Mouse (Mus musculus) limb, embryonic 11.5 days (tissue): ENCODE data around the gene Xpnpep1. TPM values are rescaled to one million over a fixed set of nuclear protein-coding genes. Genes with fewer than 3 reads are reported as not detected.

Experiments used
- ATAC-seq: fragments of 200-750 bp; cut with Nextera tagmentation; 2 replicates; pipeline ENCODE4 v1.8.0; 2017; ENCODE audit warnings: low read depth; ENCODE audit not compliant: insufficient number of reproducible peaks, low FRiP score, low TSS enrichment
- DNase-seq: peaks from one replicate; pipeline ENCODE4 v3.0.0-alpha.2; 2015; ENCODE audit warnings: low spot score
- H3K27ac ChIP-seq: fragments of 300-500 bp; sonication (generic); replicated peaks from 2 replicates; pipeline ENCODE4 v1.5.1; 2014; ENCODE audit warnings: low read depth, mild to moderate bottlenecking, low read length
- H3K27me3 ChIP-seq: fragments of 300-500 bp; sonication (generic); 2 replicates; pipeline ENCODE4 v1.6.1; 2014; ENCODE audit warnings: mild to moderate bottlenecking, low read length, mixed read lengths; ENCODE audit not compliant: control insufficient read depth, insufficient read depth
- H3K36me3 ChIP-seq: fragments of 300-500 bp; sonication (generic); 2 replicates; pipeline ENCODE4 v1.6.1; 2014; ENCODE audit warnings: mild to moderate bottlenecking, low read length, moderate library complexity, mixed read lengths; ENCODE audit not compliant: control insufficient read depth, insufficient read depth
- H3K4me1 ChIP-seq: fragments of 300-500 bp; sonication (generic); 2 replicates; pipeline ENCODE4 v1.6.1; 2014; ENCODE audit warnings: low read length, mixed read lengths; ENCODE audit not compliant: control insufficient read depth, insufficient read depth
- H3K4me2 ChIP-seq: fragments of 300-500 bp; sonication (generic); 2 replicates; pipeline ENCODE4 v1.6.1; 2014; ENCODE audit warnings: low read depth, mild to moderate bottlenecking, moderate library complexity; ENCODE audit not compliant: severe bottlenecking
- H3K4me3 ChIP-seq: fragments of 300-500 bp; sonication (generic); 2 replicates; pipeline ENCODE4 v1.5.1; 2014; ENCODE audit warnings: low read depth, low read length
- H3K9ac ChIP-seq: fragments of 300-500 bp; sonication (generic); 2 replicates; pipeline ENCODE4 v1.6.1; 2014; ENCODE audit warnings: mild to moderate bottlenecking, low read length
- H3K9me3 ChIP-seq: fragments of 300-500 bp; sonication (generic); 2 replicates; pipeline ENCODE4 v1.6.1; 2016; ENCODE audit warnings: low read length; ENCODE audit not compliant: control insufficient read depth
- WGBS: fragments of 180-500 bp; shearing (Covaris S2); extraction: QIAGEN DNeasy Blood & Tissue Kit; methylation state at CpG from one replicate; pipeline ENCODE4 v1.1.7; 2014; 5-methylcytosine and 5-hydroxymethylcytosine counted together
- polyA plus RNA-seq: library from polyadenylated mRNA; unstranded; fragments of >200 nt; fragmentation: Nextera tagmentation; extraction: Ambion mirVana; gene quantifications from 2 replicates; pipeline ENCODE4 v1.2.1, GENCODE M21; 2014

Gene Xpnpep1
- polyA plus RNA-seq, 1 experiment from 2014 or later, result 173 TPM

- no peak overlapping the region for H3K4me3 ChIP-seq
- H3K9ac ChIP-seq, result no peak overlapping the region
- no peak for ATAC-seq
- no peak for DNase-seq
- no peak overlapping the region for H3K4me2 ChIP-seq
- no peaks in the 10 kb centered on the region for H3K9me3 ChIP-seq
- no peak overlapping the region for H3K27ac ChIP-seq
- no peaks in the 10 kb centered on the region for H3K4me1 ChIP-seq
- 91% methylated on average over 16 of the region's 16 CpGs for WGBS
- no peaks in the 10 kb centered on the region for H3K36me3 ChIP-seq
- H3K27me3 ChIP-seq, result no peaks in the 10 kb centered on the region
Observed at GRCm38 (mm10) chr19:53059344-53060111, 19.5 kb upstream of the Xpnpep1 start.

- no peaks in the 10 kb centered on the region for H3K27me3 ChIP-seq
- H3K27ac ChIP-seq, result no peak overlapping the region
- no peaks in the 10 kb centered on the region for H3K9me3 ChIP-seq
- no peak overlapping the region for H3K9ac ChIP-seq
- H3K4me1 ChIP-seq, result no peaks in the 10 kb centered on the region
- ATAC-seq (no peak), DNase-seq (no peak)
- WGBS, result 82% methylated on average over 8 of the region's 8 CpGs
- no peak overlapping the region for H3K4me3 ChIP-seq
- no peaks in the 10 kb centered on the region for H3K36me3 ChIP-seq
- H3K4me2 ChIP-seq, result no peak overlapping the region
Observed at GRCm38 (mm10) chr19:53058726-53059334, 18.8 kb upstream of the Xpnpep1 start.

DNA sequence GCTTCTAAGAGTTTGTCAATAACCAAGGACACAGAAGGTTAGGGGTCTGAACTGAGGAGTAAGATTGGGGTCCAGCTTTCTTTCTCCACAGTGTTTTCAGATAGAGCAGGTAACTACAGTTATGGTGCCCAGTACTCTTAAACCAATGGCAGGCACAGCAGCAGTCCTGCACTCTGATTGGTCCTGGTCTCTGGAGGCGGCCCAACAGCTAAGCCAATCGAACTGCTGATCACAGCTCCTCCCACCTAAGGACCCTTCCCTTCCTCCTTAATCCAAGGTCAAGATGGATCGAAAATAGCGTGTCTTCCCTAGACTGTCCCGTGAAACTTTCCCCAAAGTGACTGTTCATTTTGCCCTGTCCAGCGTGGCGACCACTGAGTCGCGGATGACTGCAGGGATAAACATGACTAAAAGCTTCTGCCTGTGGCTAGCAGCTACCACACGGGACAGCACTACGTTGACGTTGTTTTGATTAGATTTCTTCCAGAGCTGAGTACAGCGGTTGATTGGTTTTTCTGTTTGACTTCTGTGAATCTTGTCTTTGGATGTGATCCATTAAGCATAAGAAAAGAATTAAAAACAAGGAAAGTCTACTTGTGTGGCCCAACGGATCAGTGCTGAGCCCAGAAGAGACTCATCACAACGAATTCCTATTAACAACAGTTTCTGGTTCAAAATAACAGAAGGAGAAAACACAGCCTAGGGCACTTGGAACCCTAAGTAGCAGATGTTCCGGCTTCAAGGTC is 18.1 kb upstream of the Xpnpep1 start:
- Histone ChIP-seq H3K4me2 (no peak overlapping the region), H3K36me3 (no peaks in the 10 kb centered on the region), H3K27ac (no peak overlapping the region), H3K4me1 (no peaks in the 10 kb centered on the region), H3K9ac (no peak overlapping the region), H3K9me3 (no peaks in the 10 kb centered on the region), H3K27me3 (no peaks in the 10 kb centered on the region), H3K4me3 (no peak overlapping the region)
- DNase-seq (no peak), ATAC-seq (no peak)
- 92% methylated on average over 16 of the region's 16 CpGs for WGBS

DNA sequence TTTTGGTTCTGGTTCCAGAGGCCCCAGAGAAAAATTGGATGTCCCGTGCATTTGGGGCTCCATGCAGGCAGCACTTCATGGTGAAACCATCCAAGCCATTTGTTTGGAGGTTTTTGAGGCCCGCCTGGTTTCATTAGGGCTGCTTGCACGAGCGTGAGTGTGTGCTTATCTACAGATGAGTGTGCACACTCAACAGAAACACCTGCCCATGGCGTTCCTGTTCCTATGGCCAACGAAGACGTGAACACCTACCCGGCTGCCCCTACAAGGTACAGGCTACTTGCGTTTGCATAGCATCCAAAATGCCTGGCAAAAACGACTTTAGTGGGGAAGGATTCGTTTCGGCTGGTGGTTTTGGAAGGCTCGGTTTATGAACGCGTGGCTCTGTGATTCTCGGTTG is 13.3 kb upstream of the Xpnpep1 start:
- ATAC-seq (no peak), DNase-seq (no peak)
- no peak overlapping the region for H3K4me3 ChIP-seq
- no peaks in the 10 kb centered on the region for H3K36me3 ChIP-seq
- no peaks in the 10 kb centered on the region for H3K27me3 ChIP-seq
- no peak overlapping the region for H3K27ac ChIP-seq
- WGBS, result 93% methylated on average over 16 of the region's 16 CpGs
- peaks cover 11% of the 10 kb centered on the region; the same call in 1 of the 2 replicates for H3K4me1 ChIP-seq
- no peaks in the 10 kb centered on the region for H3K9me3 ChIP-seq
- H3K9ac ChIP-seq, result no peak overlapping the region
- H3K4me2 ChIP-seq, result no peak overlapping the region

- H3K36me3 ChIP-seq, result no peaks in the 10 kb centered on the region
- no peak overlapping the region for H3K27ac ChIP-seq
- no peak overlapping the region for H3K4me3 ChIP-seq
- DNase-seq (peak; percentile 67), ATAC-seq (peak; percentile 79; the same call in 1 of the 2 replicates)
- 31% methylated on average over 19 of the region's 19 CpGs for WGBS
- H3K4me1 ChIP-seq, result peaks cover 11% of the 10 kb centered on the region; the same call in 1 of the 2 replicates
- H3K9ac ChIP-seq, result no peak overlapping the region
- no peaks in the 10 kb centered on the region for H3K9me3 ChIP-seq
- no peaks in the 10 kb centered on the region for H3K27me3 ChIP-seq
- 0 out of 2 replicates have a peak overlapping the region, but pooled peaks have one; percentile 15 for H3K4me2 ChIP-seq
Observed at GRCm38 (mm10) chr19:53052031-53052670, 12.1 kb upstream of the Xpnpep1 start.

DNA sequence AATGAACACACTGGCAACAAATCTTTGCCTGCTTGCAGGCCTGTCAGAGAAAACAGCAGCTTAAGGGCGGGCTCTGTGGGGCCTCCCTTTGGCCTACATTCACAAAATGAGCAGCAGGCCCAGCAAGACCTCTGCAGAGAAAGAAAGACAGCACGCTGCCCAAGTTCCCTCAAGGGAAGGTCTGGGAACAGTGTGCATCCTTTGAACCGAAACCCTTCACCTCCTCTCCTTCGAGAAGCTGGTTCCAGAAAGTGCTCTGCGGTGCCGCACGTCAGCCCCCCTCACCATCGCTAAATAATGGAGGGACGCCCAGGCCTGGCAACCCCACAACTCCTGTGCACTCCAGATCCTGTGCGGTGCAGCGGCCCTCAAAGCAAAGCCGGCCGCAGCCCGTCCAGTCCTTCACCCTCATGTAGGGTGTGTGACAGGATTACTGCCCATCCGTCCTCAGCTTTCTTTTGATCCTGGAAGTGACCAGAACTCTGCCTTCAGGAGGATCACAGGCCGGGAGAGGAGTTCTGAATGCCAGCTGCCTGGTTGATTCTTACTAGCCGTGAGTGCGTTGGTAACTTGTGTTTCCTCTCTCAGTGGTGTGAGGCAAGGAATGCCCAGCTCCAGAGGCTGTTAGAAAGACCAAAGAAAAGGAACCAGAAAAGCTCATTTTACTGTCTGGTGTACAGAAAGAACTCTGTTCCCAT is 11.4 kb upstream of the Xpnpep1 start:
- Histone ChIP-seq H3K27me3 (no peaks in the 10 kb centered on the region), H3K4me3 (no peak overlapping the region), H3K36me3 (no peaks in the 10 kb centered on the region), H3K4me1 (peaks cover 11% of the 10 kb centered on the region; the same call in 1 of the 2 replicates), H3K4me2 (no peak overlapping the region), H3K27ac (no peak overlapping the region), H3K9ac (no peak overlapping the region; the same call in 1 of the 2 replicates), H3K9me3 (no peaks in the 10 kb centered on the region)
- WGBS, result 48% methylated on average over 18 of the region's 18 CpGs
- DNase-seq (peak; percentile 36), ATAC-seq (no peak)

DNA sequence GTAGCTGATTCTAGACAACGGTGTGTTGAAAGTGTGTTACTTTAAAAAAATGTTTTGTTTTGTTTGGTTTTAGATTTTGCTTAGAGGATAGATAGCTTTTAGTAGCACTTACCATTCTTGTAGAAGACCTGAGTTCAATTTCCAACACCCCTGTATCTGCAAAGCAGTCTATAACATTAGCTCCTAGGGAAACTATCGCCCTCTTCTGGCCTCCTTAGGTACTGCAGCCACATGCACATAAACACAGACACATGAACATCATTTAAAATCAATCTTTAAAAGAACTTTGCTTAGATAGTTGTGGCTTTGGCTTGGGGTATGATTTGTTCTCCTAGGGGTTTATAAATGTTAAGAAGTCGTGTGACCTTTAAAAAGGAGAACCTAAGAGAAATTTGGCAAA is 10.1 kb upstream of the Xpnpep1 start:
- 86% methylated on average over 3 of the region's 3 CpGs for WGBS
- no peak for ATAC-seq

More for the DNA sequence above, 10.1 kb upstream of the Xpnpep1 start:
- H3K36me3 ChIP-seq, result no peaks in the 10 kb centered on the region
- no peak overlapping the region for H3K4me2 ChIP-seq
- peaks cover 11% of the 10 kb centered on the region; the same call in 1 of the 2 replicates for H3K4me1 ChIP-seq
- H3K9ac ChIP-seq, result no peak overlapping the region
- no peaks in the 10 kb centered on the region for H3K27me3 ChIP-seq
- DNase-seq, result no peak
- no peaks in the 10 kb centered on the region for H3K9me3 ChIP-seq
- no peak overlapping the region for H3K27ac ChIP-seq
- H3K4me3 ChIP-seq, result no peak overlapping the region
